ENCODE assay signal across 14 mouse cellular contexts in genomic region chr14:120534841-120535271, GRCm38 (mm10). TPM values are rescaled to one million over a fixed set of nuclear protein-coding genes. Genes with fewer than 3 reads are reported as not detected.
A peak's percentile ranks its signal among the peaks of the same experiment; 100 is the strongest.
DNase-seq lines count a peak whose midpoint lies in the region; ATAC-seq and TF ChIP-seq lines count a peak whose summit lies in the region.
"Had no signal": no experiment of that assay in that cellular context is flagged by ENCODE, and none has a peak within 500 bp of the region (broad histone marks: within the 10 kb centered on the region; RNA-seq: fewer than 3 reads in every experiment).

No protein-coding gene starts in this region.

- no peak overlapping the region for H3K4me3 ChIP-seq in kidney, embryonic 15.5 days (replicated peaks)
- H3K4me3 ChIP-seq in kidney, adult 2 months (ENCODE audit: insufficient read depth, low read depth, low read length): no peak overlapping the region
- H3K4me3 ChIP-seq in lung, embryonic 16.5 days (ENCODE audit: low read length): no peak overlapping the region
- H3K4me3 ChIP-seq in heart, embryonic 13.5 days: no peak overlapping the region
- H3K4me3 ChIP-seq in intestine, embryonic 16.5 days (ENCODE audit: low read length): no peak overlapping the region
- H3K4me3 ChIP-seq: forebrain, embryonic 13.5 days; gastrocnemius, adult 2 months; heart, embryonic 15.5 days had no signal

- no peak overlapping the region for H3K9ac ChIP-seq in kidney, embryonic 15.5 days
- H3K9ac ChIP-seq in lung, embryonic 16.5 days (ENCODE audit: low read length): peak overlapping the region; percentile 11; the same call in 1 of the 2 replicates
- H3K9ac ChIP-seq in heart, embryonic 13.5 days: no peak overlapping the region
- H3K9ac ChIP-seq in intestine, embryonic 16.5 days (ENCODE audit: low read depth, low read length): no peak overlapping the region
- H3K9ac ChIP-seq: forebrain, embryonic 13.5 days; heart, embryonic 15.5 days; liver, embryonic 14.5 days had no signal

- H3K36me3 ChIP-seq in kidney, embryonic 15.5 days: no peaks in the 10 kb centered on the region
- H3K36me3 ChIP-seq in kidney, adult 2 months (ENCODE audit: control insufficient read depth, insufficient read depth, low read length): no peaks in the 10 kb centered on the region
- no peaks in the 10 kb centered on the region for H3K36me3 ChIP-seq in lung, embryonic 16.5 days (ENCODE audit: control insufficient read depth, insufficient read depth, low read length)
- no peaks in the 10 kb centered on the region for H3K36me3 ChIP-seq in heart, embryonic 13.5 days
- H3K36me3 ChIP-seq in intestine, embryonic 16.5 days (ENCODE audit: control insufficient read depth, insufficient read depth, low read length): no peaks in the 10 kb centered on the region
- H3K36me3 ChIP-seq: heart, embryonic 15.5 days had no signal

- 0 out of 2 replicates have a peak, but pooled peaks cover 3% of the 10 kb centered on the region for H3K4me1 ChIP-seq in kidney, embryonic 15.5 days
- H3K4me1 ChIP-seq in kidney, adult 2 months (ENCODE audit: control insufficient read depth, insufficient read depth, low read length): peaks cover 3% of the 10 kb centered on the region; the same call in 1 of the 2 replicates
- H3K4me1 ChIP-seq in lung, embryonic 16.5 days (replicated peaks; ENCODE audit: control insufficient read depth, insufficient read depth, low read length): peaks cover 25% of the 10 kb centered on the region
- H3K4me1 ChIP-seq in heart, embryonic 13.5 days: peaks cover 27% of the 10 kb centered on the region
- peaks cover 6% of the 10 kb centered on the region for H3K4me1 ChIP-seq in intestine, embryonic 16.5 days (ENCODE audit: control insufficient read depth, insufficient read depth, low read length)
- H3K4me1 ChIP-seq: forebrain, embryonic 13.5 days had no signal

- no peak for TF ChIP-seq CTCF in kidney, adult 2 months (conservative IDR thresholded peaks at IDR 0.05; ENCODE audit: insufficient read depth, insufficient read length, low read depth, low read length)

- TF ChIP-seq POLR2A in kidney, adult 2 months (IDR thresholded peaks at IDR 0.05; ENCODE audit: low read depth, low read length): no peak

- no peak for DNase-seq in kidney, adult 2 months
- DNase-seq in lung, postnatal 14 days: no peak
- DNase-seq in left cerebral cortex, adult 11 months (ENCODE audit: low spot score): no peak
- DNase-seq: gastrocnemius, adult 2 months; kidney, adult 11 months; layer of hippocampus, adult 9-11 months had no signal

- no peak overlapping the region for H3K4me2 ChIP-seq in kidney, embryonic 15.5 days
- no peak overlapping the region for H3K4me2 ChIP-seq in lung, embryonic 16.5 days (ENCODE audit: low read depth, low read length)
- H3K4me2 ChIP-seq in heart, embryonic 13.5 days: no peak overlapping the region
- no peak overlapping the region for H3K4me2 ChIP-seq in intestine, embryonic 16.5 days (ENCODE audit: low read depth, low read length)
- H3K4me2 ChIP-seq: forebrain, embryonic 13.5 days; heart, embryonic 15.5 days had no signal

- WGBS in kidney, embryonic 15.5 days: 55% methylated on average over 3 of the region's 3 CpGs
- WGBS in kidney, adult 2 months: 74% methylated on average over 3 of the region's 3 CpGs
- WGBS in lung, embryonic 16.5 days: 25% methylated on average over 3 of the region's 3 CpGs
- 43% methylated on average over 3 of the region's 3 CpGs for WGBS in heart, embryonic 13.5 days
- WGBS in intestine, embryonic 16.5 days: 37% methylated on average over 3 of the region's 3 CpGs

- ATAC-seq in kidney, embryonic 15.5 days (replicated peaks; ENCODE audit: low FRiP score): no peak
- ATAC-seq in lung, embryonic 16.5 days (ENCODE audit: low read depth): peak; percentile 59
- no peak for ATAC-seq in heart, embryonic 13.5 days (ENCODE audit: extremely low read depth, insufficient number of reproducible peaks, low FRiP score, low TSS enrichment)
- ATAC-seq in intestine, embryonic 16.5 days: peak; percentile 75
- ATAC-seq: CD4-positive, CD25-positive, alpha-beta regulatory T cell, adult 4 months; forebrain, embryonic 13.5 days had no signal

- no peaks in the 10 kb centered on the region for H3K27me3 ChIP-seq in kidney, embryonic 15.5 days
- no peaks in the 10 kb centered on the region for H3K27me3 ChIP-seq in kidney, adult 2 months (replicated peaks; ENCODE audit: control insufficient read depth, insufficient read depth, low read length)
- H3K27me3 ChIP-seq in lung, embryonic 16.5 days (ENCODE audit: control insufficient read depth, insufficient read depth, low read depth, low read length): no peaks in the 10 kb centered on the region
- H3K27me3 ChIP-seq in heart, embryonic 13.5 days (replicated peaks): no peaks in the 10 kb centered on the region
- H3K27me3 ChIP-seq in intestine, embryonic 16.5 days (replicated peaks; ENCODE audit: control insufficient read depth, insufficient read depth, low read length): no peaks in the 10 kb centered on the region
- H3K27me3 ChIP-seq: forebrain, embryonic 13.5 days; heart, embryonic 15.5 days had no signal

- peak overlapping the region; percentile 15; the same call in 1 of the 2 replicates for H3K27ac ChIP-seq in kidney, embryonic 15.5 days
- H3K27ac ChIP-seq in kidney, adult 2 months (ENCODE audit: insufficient read depth, low read depth, low read length): no peak overlapping the region
- H3K27ac ChIP-seq in lung, embryonic 16.5 days (ENCODE audit: low read length): peak overlapping the region; percentile 77
- 0 out of 2 replicates have a peak overlapping the region, but pooled peaks have one; percentile 28 for H3K27ac ChIP-seq in heart, embryonic 13.5 days (replicated peaks)
- H3K27ac ChIP-seq in intestine, embryonic 16.5 days (ENCODE audit: low read length): peak overlapping the region; percentile 43; the same call in 1 of the 2 replicates
- H3K27ac ChIP-seq: forebrain, embryonic 13.5 days; gastrocnemius, adult 2 months; heart, embryonic 15.5 days; liver, embryonic 14.5 days had no signal

- no peaks in the 10 kb centered on the region for H3K9me3 ChIP-seq in kidney, embryonic 15.5 days (replicated peaks)
- H3K9me3 ChIP-seq in lung, embryonic 16.5 days (ENCODE audit: control insufficient read depth, low read length): no peaks in the 10 kb centered on the region
- H3K9me3 ChIP-seq in heart, embryonic 13.5 days: no peaks in the 10 kb centered on the region
- H3K9me3 ChIP-seq in intestine, embryonic 16.5 days (ENCODE audit: control insufficient read depth, low read length): no peaks in the 10 kb centered on the region
- H3K9me3 ChIP-seq: forebrain, embryonic 13.5 days; heart, embryonic 15.5 days had no signal

RNA-seq across cellular contexts. Expression of gene Rap2a, which starts 56.6 kb away (rescaled TPM):
- polyA plus RNA-seq in kidney, embryonic 15.5 days (2015; fragmentation: Nextera tagmentation; extraction: Ambion mirVana): 14.6 and 16.2 TPM in 2 replicates
- 9.7 and 12.4 TPM in 2 replicates for polyA plus RNA-seq in kidney, adult 2 months (2012; rRNA removed)
- 15.7 and 16.2 TPM in 2 replicates for polyA plus RNA-seq in lung, embryonic 16.5 days (2015; fragmentation: Nextera tagmentation; extraction: Ambion mirVana)
- 7.8 and 10.5 TPM in 2 replicates for polyA plus RNA-seq in heart, embryonic 13.5 days (2015; fragmentation: Nextera tagmentation; extraction: Ambion mirVana)
- 5.5 and 5.6 TPM in 2 replicates for polyA plus RNA-seq in intestine, embryonic 16.5 days (2015; fragmentation: Nextera tagmentation; extraction: Ambion mirVana)

Comparison
In these comparisons a context has a peak if more than half of its experiments do, and no peak if none do; other contexts are left out.
1. ATAC-seq: peak in lung, embryonic 16.5 days (single experiment) and intestine, embryonic 16.5 days (single experiment); none in kidney, embryonic 15.5 days (single experiment) and heart, embryonic 13.5 days (single experiment).